Mouse (Mus musculus) megakaryocyte-erythroid progenitor cell, adult 5-6 weeks (primary cell): ENCODE measurements around the gene Kif15. TPM values are rescaled to one million over a fixed set of nuclear protein-coding genes. Genes with fewer than 3 reads are reported as not detected.

Source experiments
- ATAC-seq: replicated peaks from 2 replicates; pipeline ENCODE4 v1.8.0; 2016; ENCODE audit warnings: mild to moderate bottlenecking, inconsistent platforms; ENCODE audit not compliant: severe bottlenecking, poor library complexity, low FRiP score, low TSS enrichment
- total RNA-seq, 2 experiments: library from RNA; stranded (forward) in 1 of 2; stranded (reverse) in 1 of 2; fragments of 200-1000, 215-1000 nt in 1 of 2; fragments of >200 nt in 1 of 2; fragmentation: Nextera tagmentation in 1 of 2; gene quantifications; 2 replicates each; pipeline ENCODE4 v1.2.3; 2014 to 2017

The Kif15 gene
- total RNA-seq, 2 experiments from 2014 or later = 136 to 313 TPM

DNA sequence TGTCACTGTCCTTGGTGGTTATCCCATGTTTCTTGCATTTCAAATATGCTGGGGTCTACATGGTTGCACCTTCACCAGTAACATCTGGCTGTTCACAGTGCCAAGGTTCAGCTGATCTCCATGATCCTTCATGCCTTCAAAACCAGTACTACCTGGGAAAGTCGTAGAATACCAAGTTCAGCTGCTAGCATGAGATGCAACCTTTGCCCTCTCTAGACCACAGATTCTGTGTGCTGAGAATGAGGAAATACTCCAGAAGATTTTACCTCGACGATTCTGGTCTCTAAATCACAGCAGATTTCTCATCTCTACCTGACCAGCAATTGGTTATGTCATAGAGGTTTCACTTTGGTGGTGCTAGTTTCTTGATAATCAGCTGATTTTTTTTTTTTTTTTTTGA, 109.3 kb downstream of the Kif15 start:
- ATAC-seq = no peak

Other genes starting within 250 kb of the Kif15 start
- not detected in 2 replicates for gene Topaz1, start 203.7 kb upstream of the Kif15 start, total RNA-seq (2014; fragmentation: Nextera tagmentation)
- not detected in 2 replicates for gene Topaz1, start 203.7 kb upstream of the Kif15 start, total RNA-seq (2017)
- 5.8 and 5.9 TPM in 2 replicates for gene Tcaim, start 145.5 kb upstream of the Kif15 start, total RNA-seq (2014; fragmentation: Nextera tagmentation)
- gene Tcaim, start 145.5 kb upstream of the Kif15 start, total RNA-seq (2017) = 5.1 and 16.0 TPM in 2 replicates
- gene Gm35549, start 107.0 kb upstream of the Kif15 start, total RNA-seq (2014; fragmentation: Nextera tagmentation) = not detected in 2 replicates
- gene Gm35549, start 107.0 kb upstream of the Kif15 start, total RNA-seq (2017) = not detected in 2 replicates
- 54.2 and 64.7 TPM in 2 replicates for gene Zfp445, start 85.0 kb upstream of the Kif15 start, total RNA-seq (2014; fragmentation: Nextera tagmentation)
- 50.1 and 93.1 TPM in 2 replicates for gene Zfp445, start 85.0 kb upstream of the Kif15 start, total RNA-seq (2017)
- 2.2 and 3.2 TPM in 2 replicates for gene Zkscan7, start 65.4 kb upstream of the Kif15 start, total RNA-seq (2014; fragmentation: Nextera tagmentation)
- gene Zkscan7, start 65.4 kb upstream of the Kif15 start, total RNA-seq (2017) = 3.2 and 3.8 TPM in 2 replicates
- not detected in 2 replicates for gene Zfp105, start 28.0 kb upstream of the Kif15 start, total RNA-seq (2014; fragmentation: Nextera tagmentation)
- gene Zfp105, start 28.0 kb upstream of the Kif15 start, total RNA-seq (2017) = not detected in 2 replicates
- 35.0 and 37.7 TPM in 2 replicates for gene 1110059G10Rik, start within 50 bp of the Kif15 start, total RNA-seq (2014; fragmentation: Nextera tagmentation)
- gene 1110059G10Rik, start within 50 bp of the Kif15 start, total RNA-seq (2017) = 24.6 and 40.4 TPM in 2 replicates
- gene Tmem42, start 70.3 kb downstream of the Kif15 start, total RNA-seq (2014; fragmentation: Nextera tagmentation) = 4.0 and 16.1 TPM in 2 replicates
- 5.4 and 9.2 TPM in 2 replicates for gene Tmem42, start 70.3 kb downstream of the Kif15 start, total RNA-seq (2017)
- 0.62 TPM in 1 of 2 replicates, not detected in the other for gene Tgm4, start 83.7 kb downstream of the Kif15 start, total RNA-seq (2014; fragmentation: Nextera tagmentation)
- gene Tgm4, start 83.7 kb downstream of the Kif15 start, total RNA-seq (2017) = 0.42 and 1.4 TPM in 2 replicates
- 53.0 and 65.0 TPM in 2 replicates for gene Zdhhc3, start 162.2 kb downstream of the Kif15 start, total RNA-seq (2014; fragmentation: Nextera tagmentation)
- gene Zdhhc3, start 162.2 kb downstream of the Kif15 start, total RNA-seq (2017) = 31.2 and 37.7 TPM in 2 replicates
- gene Exosc7, start 162.2 kb downstream of the Kif15 start, total RNA-seq (2014; fragmentation: Nextera tagmentation) = 104 and 111 TPM in 2 replicates
- 108 and 123 TPM in 2 replicates for gene Exosc7, start 162.2 kb downstream of the Kif15 start, total RNA-seq (2017)
- not detected in 2 replicates for gene Clec3b, start 199.9 kb downstream of the Kif15 start, total RNA-seq (2014; fragmentation: Nextera tagmentation)
- gene Clec3b, start 199.9 kb downstream of the Kif15 start, total RNA-seq (2017) = not detected in 2 replicates